Mouse (Mus musculus) neutrophil, adult 5-6 weeks (primary cell): ENCODE measurements around the gene Sipa1l3. TPM values are rescaled to one million over a fixed set of nuclear protein-coding genes. Genes with fewer than 3 reads are reported as not detected.

ENCODE experiments used
- ATAC-seq: fragments of 151-379, 151-347 bp; 2 replicates; pipeline ENCODE4 v1.8.0; 2017; ENCODE audit warnings: mild to moderate bottlenecking, moderate TSS enrichment; ENCODE audit not compliant: insufficient number of reproducible peaks, poor library complexity, low FRiP score, severe bottlenecking; ENCODE audit errors: extremely low read depth
- total RNA-seq: library from RNA; stranded (forward); fragments of 200-1000 nt; gene quantifications from 2 replicates; pipeline ENCODE4 v1.2.3, GENCODE M21; 2017

Sipa1l3 gene
- total RNA-seq, 1 experiment from 2014 or later = 10.8 TPM

DNA sequence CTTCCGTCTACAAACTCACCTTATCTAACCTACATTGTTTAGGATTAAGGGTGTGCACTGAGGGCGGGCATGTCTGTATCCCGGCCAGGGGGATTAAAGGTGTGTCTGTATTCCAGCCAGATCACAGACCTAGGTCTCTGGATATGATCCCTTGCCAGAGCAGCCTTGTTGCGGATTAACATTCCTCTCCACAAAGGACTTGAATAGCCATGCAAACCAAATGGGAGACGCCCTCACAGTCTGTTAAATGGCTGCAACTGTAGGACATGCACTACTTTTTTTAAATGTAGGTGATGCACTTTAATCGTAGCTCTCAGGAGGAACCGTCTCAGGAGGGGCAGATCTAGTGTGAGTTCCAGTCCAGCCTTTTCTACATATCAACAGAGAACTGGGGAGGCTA, 63.5 kb downstream of the Sipa1l3 start:
- no peak for ATAC-seq

DNA sequence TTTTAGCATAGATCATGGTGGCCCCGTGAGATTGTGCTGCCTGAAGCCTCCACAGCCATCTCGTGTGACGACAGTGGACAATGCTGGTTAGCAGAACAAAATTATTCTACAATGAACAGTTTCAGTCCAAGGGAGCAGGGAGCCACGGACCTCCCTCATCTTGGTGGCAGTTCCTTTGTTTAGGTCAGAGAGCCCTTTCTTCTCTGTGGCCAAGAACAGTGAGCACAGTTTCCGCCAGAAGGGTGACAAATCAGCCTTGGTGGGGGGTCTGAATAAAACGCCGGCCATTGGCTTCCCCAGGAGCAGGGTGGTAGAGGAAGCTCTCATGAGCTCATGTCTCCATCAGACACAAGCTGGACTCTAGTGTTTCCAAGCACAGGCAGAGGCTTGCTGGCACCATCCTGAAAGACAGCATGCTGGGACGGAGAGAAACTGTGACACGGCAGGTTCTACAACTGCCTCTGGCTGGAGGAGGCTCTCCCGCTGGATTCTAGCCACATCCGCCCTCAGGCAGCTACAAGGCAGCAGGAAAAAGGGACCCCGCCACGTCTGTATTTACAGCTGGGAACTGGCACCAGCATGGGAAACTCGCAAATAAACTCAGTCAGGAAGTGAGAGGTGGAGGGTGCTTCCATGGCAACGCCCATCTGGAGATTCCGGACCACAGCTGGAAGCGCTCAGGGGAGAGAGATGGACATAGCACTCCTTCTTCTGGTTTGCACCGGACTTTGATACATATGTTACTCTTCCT, 65.3 kb downstream of the Sipa1l3 start:
- ATAC-seq = no peak

DNA sequence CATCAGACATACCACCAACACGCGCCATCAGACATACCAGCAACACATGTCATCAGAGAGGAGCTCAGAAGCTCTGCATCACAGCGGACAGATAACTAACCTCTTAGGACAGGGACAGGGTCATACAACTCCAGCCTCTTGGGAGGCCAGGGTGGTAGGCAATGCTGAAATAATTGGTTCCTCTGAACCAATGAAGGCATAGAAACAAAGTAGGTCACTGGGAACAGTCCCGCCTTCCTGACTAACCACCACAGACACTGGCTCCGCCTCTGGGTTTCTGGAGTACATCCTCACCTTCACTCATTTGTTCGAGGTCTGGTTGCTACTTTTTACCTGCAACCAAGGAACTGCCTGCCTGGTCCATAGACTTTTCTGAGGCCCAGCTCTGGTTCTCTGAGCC, 66.1 kb downstream of the Sipa1l3 start:
- ATAC-seq = no peak

DNA sequence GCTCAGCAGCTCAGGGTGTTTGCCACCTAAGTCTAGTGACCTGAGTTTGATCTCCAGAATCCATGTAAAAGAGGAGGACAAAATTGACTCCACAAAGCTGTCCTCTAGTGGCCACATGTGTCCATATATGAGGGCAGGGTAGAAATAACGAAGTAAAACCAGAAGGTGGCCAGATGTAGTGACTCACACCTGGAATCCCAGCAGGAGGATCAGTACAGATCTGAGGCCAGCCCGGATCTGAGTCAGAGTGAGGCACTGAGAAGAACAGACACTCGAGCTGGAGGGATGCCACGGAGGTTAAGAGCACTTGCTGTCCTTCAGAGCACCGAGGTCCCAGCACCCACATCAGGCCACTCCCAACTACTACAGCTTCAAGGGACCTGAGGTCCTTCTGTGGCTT, 68.3 kb downstream of the Sipa1l3 start:
- no peak for ATAC-seq

DNA sequence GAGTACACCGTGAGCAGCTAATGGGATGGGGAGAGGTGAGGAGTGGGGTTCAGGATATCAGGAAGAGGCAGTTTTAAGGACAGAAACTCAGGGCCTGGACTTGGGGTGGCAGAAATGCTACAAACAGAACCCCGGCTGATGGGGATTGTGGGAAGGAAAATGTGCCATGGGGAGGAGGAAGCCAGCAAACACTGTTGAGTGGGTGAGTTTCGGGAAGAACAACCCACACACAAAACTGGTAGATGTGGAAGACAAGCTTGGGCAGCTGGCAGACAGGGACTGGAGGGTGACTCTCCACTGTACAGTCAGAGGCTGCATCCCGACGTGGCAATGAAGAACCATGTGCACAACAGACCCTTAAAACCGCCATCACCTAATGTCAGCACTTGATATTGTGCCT, 69.6 kb downstream of the Sipa1l3 start:
- no peak for ATAC-seq

DNA sequence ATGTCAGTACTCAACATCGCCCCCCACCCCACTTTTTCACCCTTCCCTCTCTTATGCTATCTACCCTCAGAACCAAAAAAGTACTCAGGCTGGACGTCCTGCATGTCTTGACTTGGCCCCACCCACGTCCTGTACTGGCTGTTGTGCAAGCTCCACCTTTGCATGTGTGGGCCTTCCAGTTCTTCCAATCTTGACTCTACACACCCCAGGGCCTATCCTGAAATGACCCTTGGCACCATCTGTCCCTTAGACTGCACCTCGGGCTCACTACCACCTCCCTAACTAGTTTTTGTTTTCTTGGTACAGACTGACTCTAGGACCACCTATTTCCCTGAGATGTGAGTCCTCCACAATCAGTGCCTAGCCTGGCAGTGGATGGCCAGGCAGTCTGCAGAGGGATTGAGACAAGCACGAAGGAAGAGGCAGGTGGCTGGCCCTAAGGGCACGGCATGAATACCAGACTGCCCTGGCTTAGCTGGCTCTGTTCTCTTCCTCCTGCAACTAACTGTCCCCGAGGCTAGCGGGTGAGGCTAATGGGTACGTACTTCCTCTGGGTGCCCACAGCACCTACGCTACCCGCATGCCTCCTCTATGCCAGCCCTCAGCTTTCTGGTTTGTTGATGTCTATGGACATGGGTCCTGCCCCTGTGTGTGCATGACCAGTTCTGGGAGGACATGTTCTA, 71.2 kb downstream of the Sipa1l3 start:
- no peak for ATAC-seq

DNA sequence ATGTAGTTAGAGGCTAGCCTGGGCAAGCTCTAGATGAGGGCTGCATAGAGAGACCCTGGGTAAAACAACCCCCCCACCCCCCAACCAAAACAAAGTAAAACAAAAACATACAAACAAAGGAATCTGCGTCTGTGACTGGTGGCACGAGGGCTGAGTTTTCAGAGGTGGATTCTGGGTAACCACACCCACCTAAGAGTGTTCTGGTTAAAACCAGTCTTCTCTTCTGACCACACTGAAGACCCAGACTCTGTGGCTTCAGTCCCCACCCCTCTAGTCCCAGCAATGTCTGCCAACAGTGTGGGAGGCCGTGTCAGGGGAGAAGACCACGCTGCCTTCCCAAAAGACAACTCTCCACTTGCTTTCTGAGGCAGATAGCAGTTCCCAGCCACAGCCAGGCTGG, 72.3 kb downstream of the Sipa1l3 start:
- ATAC-seq = no peak

DNA sequence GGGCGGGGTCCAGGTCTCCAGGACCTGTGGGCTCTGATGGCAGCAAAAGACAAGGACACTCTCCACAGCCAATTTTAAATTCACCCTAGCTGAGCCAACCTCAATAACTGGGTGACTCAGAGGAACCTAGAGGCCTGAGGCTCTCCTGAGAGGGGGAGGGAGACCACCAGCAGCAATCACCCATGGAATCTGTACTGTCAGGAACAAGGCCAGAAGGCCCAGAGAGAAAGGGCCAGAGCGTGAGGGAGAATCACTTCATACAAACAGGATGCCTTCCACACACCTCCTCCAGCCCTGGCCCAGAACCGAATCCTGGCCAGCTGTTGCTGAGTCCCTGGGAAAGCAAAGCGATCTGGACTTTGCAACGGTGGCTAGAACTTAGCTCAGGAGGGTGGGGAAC, 73.9 kb downstream of the Sipa1l3 start:
- no peak for ATAC-seq

DNA sequence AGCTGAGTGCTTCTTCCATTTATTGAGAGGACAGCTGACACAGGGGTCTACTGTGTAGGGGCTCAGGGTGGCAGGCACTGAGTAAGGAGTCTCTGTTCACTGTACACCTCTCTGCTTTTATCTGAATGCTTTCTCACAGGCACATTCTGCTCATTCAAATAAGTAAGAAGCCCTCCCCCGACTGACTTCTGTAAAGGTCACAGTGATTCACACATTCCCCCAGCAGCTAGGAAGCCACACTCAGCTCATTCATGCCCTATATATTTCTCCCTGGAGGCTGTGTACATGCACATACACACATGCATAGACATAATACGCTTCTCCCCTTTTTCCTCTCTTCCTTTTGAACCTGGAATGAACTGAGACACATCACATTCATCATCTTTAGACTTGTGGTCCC, 74.4 kb downstream of the Sipa1l3 start:
- ATAC-seq = no peak

DNA sequence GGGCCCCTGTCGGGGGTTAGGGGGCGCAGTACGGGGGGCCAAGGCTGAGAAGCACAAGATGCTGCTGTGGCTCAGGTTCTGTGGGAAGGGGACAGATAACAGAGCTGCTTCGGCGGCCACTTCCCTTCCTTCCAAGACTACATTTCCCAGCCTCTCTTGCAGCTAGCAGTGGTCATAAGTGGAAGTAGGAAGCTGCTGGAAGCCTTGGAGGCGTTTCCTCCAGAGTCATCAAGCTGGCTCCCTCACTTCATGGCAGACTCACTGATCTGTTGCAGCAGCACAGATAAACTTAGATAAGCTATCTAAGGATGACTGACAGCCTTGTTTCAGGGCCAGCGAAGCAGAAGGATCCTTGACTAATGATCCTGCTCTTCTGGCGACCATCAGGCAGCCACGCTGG, 76.6 kb downstream of the Sipa1l3 start:
- ATAC-seq = no peak

DNA sequence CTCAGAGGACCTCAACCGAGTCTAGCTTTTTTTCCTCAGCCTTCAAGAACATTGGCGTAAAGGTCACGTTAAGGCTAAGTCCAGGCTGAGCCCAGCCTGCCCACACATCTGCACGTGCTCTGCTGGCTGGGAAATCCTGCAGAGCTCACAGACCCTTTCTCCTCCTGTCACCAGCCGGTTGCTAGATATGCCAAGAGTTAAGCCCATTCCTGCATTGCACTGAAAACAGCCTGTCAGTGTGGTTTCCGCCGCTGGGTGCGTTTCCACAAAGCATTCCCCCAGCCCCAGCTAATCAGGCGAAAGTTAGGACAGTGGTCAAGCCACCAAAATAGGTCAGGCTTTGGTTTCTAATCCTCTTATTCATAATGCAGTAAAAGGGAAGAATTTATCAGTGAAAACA, 77.3 kb downstream of the Sipa1l3 start:
- ATAC-seq = no peak

DNA sequence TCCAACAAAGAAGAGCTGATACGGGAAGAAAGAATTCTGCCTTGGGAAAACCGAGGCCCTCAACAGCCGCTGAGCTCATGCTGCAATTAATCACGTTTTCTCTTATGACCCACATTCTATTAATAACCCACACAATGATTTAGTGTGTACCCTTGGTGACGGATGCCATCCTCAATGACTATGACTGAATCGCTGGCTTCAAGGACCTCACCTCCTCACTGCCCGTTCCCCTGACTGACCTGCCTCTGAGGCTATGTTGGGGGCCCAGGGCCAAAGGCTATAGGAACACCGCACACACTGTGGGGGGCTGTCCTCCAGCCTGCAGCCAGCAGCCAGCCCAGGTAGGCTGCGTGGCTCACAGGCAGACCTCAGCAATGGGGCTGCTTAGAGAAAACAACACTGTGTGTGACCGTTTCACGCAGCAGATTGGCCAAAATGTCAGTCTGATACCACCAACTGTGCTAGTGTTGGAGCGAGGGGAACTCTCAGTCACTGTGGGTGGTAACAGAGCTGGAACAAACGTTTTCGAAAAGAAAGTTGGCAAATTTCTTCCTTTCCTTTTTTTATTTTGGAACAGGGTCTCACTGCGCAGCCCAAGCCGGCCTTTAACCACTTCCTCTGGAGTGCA, 79.7 kb downstream of the Sipa1l3 start:
- ATAC-seq = no peak

DNA sequence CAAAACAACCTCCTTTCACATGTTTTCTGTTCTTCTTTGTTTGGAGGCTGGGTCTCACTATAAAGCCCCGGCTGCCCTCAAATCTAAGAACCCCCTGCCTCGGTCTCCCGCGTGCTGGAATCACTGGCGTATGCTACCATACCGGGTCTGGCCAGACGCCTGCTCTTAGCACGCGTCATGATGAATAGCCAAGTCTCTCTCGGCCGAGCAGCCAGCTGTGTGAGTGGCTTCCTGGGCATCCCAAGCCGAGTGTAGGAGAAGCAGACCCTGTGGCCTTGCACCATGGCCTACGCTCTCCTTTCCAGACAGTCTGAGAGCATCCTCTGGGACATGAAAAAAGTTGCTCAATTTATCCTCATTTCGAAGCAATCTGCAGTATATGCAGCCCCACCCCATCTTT, 80.2 kb downstream of the Sipa1l3 start:
- ATAC-seq = no peak

DNA sequence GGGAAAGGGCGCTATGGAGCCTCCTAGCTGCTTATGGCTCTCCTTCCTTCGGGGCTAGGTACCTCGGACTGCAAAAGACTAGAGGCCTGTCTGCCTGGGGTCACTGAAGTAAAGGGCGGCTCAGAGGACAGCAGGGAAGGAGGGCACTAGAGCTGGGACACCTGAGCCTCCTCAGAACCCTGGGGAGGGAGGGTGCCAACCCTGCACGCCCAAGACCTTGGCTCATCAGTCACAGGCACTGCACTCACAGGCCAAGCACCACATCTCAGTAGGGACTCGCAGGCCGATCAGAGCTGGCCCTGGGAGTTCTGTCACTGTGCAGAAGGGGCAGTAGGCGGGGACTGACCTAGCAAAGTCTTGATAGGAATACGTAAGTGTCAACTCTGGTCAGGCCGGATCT, 81.4 kb downstream of the Sipa1l3 start:
- no peak for ATAC-seq

DNA sequence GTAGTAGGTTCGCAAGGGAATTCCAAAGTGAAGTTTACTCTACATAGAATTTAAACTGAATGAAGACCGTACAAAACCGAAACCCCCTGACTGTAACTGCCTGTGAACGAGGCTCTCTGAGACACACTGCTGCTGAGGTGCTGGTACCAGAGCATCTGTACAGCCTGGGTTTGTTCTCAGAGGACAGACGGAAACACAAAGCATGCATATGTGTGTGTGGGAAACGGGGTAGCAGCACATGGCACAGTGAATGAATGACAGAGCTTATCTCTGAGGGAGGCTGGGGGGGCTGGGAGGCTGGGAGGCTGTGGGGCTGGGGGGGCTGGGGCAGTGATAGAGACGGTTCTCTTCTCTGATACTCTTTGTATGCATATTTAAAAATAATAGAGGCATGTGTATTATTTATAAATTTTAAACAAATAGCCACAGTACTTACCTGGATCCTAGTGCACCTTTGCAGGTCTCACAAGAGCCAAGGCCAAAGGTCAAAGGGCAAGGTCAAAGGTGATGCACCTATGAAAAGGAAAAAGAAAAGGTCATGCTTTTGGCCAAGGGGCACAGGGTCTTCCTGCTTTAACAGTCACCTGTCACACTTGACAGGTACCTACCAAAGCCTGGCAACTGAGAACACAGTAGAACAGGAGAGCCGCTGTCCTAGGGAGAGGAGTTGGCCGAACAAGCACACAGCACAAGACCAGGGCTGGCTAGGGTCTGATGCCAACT, 84.0 kb downstream of the Sipa1l3 start:
- ATAC-seq = no peak

DNA sequence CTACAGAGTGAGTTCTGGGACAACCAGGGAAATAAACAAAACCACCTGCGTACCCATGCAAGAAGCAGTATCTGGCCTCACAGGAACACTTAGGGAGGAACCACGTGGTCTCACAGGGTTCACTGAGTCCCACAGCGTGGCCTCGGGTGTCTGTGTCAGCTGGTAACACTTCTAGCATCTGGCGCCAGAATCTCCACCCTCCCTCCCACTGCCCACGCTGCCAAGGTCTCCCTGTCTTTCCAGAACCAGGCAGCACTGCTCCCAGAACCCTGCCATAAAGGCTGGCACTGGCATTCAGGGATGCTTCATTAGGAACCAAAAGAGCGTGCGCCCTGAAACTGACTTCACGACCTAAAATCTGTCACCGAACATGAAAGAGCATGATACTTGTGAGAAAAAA, 84.7 kb downstream of the Sipa1l3 start:
- ATAC-seq = no peak

DNA sequence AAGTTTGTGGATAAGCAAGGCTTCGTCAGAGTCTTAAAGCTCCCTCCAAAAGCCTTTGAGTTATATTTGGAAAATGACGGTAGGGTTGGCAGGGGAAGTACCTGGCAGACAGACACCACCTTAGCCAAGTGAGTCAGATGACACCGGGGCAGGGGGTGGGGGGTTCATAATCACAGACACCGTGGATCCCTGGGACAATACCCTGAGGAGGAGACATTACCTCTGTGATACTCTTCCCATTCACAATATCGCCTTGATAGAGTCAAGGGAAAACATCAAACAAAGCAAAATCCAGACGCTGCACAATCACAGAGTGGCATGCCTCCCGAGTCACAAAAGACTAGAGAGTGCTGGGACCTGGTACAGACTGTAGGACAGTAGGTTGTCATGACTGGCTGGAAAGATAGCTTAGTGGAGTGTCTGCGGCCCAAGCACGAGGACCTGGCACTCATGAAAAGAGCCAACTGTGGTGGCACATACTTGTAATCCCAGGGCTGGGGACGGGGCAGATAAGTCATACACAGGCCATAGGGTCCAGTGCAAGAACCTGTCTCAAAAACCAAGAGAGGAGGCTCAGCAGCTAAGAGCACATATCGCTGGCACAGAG, 85.4 kb downstream of the Sipa1l3 start:
- no peak for ATAC-seq

DNA sequence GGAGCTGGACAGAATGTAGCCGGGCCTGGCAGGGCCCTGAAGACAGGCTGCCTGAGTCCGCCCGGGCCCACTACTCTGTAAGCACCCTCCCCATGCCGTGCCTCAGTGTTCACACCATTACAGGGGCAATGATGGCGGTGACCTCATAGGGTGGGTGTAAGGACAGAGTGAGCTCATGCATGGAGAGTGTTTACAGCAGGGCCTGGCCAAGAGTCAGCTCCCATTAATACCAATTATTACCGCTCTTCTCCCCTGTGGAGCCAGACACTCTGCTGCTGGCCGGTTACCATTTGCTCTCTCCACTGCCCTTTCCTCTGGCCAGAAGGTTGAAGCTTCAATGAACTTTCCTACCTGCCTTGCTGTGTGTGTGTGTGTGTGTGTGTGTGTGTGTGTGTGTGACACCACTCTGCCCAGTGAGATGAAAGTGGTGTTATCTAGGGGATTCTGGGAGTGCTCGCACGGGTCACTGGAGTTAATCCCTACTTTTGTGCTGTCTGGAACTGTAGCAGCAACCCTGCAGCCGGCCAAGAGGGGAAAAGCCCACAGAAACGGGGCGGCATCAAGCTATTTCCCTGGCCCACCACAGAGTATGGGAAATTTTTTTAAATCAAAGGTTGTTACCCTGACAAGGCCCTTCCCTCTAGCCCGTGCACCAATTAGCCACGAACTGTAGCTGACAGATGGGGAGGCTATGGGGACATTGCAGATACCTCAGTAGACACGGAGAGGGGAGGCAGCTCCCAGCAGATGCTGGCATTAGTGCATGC, 86.1 kb downstream of the Sipa1l3 start:
- ATAC-seq = no peak

DNA sequence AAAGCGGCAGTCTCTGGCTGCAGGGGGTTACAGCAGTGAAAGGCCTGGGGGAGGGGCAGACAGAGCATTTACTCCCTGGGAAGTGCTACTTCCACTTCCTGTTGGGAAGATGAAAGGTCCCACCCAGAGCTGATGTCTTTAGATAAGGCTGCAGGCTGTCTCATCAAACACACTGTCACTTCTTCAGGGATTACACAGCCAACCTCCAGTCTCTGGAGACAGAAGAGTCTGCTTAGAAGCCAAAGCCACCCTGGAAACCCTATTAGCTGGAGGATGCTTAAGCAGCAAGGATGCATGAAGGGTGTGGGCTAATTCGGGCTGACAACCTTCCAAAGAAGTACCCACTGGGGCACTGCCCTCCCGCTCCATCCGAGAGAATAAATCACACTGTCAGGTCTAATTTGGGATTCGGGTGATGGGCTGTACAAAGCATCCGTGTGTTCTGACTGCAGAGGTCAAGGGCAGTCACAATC, 87.7 kb downstream of the Sipa1l3 start:
- no peak for ATAC-seq
